Mouse (Mus musculus) cerebellum, adult 11-12 months (tissue): ENCODE measurements at regions not wholly inside any gene's neighbourhood (a gene's known extent, or its start where the extent isn't known, plus 50 kb on each side); places are given as distances from the start of the nearest gene placed in this dataset.

ENCODE experiments used
- DNase-seq: peaks from one replicate; pipeline ENCODE4 v3.0.0; 2022

DNA sequence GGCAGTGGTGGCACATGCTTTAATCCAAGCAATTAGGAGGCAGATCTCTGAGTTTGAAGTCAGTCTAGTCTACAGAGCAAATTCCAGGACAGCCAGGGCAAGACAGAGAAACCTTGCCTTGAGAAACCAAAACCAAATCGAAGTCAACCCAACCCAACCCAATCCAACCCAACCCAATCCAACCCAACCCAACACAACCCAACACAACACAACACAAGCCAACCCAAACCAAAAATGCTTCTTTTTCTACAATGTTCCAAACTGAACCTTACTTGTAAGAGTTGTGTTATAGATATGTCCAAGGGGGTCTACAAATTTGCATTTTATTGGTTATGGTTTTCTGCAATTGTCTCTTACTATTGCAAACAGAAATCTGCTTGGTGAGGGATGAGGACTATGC lies 52.8 kb upstream of the Chodl start:
- no peak for DNase-seq

DNA sequence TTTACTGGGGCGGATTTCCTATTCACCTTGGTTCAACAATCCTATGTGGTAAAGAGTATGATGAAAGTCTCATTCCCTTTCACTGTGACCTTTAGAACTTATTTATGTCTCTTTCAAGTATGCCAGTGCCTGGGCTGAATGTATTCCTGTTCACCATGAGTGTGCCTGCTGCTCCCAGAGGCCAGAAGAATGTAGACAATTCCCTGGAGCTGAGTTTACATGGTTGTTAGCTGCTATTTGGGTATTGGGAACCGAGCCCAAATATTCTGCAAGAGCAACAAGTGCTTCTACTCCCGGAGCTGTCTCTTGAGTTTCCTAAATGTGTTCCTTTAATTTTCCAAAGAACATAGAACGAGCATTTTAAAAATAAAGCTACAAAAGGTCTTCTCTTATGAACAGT lies 71.7 kb upstream of the Chodl start:
- DNase-seq = no peak

DNA sequence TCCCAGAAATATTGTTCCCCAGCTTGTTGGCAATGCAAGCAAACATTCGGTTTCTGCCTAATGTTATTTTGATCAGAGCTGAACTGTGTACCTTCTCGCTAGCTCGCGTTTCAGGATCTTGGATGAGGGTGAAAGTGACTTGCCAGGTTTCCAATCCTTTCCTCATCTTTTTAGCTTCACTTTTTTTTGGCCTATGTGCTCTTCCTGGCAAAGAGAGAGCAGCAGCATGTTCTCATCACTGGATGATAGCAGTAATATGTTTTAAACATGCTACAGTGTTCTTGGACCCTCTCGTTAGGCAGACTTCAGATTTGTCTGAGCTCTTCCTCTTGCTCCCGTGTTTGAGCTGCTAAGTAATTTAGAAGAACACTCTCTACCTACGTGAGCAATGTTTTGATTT lies 99.8 kb upstream of the Chodl start:
- no peak for DNase-seq

DNA sequence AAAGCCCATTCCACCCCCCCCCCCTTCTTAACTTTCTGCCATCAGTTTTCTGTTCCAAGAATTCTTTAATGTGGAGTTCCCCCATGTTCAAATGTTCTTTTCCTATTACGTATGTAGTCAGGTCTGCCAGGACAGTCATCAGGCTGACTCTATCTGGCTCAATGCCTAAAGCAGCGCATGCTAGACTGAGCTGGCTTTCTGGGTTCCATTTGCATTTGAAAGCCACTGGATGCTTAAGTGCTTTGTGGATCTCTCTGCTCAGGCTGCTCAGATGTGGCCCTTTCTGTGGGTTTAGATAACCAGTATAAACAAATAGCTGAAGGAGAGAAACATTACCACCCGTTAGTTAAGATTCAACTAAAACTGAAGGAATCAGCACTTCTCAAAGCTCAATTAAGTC lies 103.0 kb upstream of the Chodl start:
- DNase-seq = no peak

DNA sequence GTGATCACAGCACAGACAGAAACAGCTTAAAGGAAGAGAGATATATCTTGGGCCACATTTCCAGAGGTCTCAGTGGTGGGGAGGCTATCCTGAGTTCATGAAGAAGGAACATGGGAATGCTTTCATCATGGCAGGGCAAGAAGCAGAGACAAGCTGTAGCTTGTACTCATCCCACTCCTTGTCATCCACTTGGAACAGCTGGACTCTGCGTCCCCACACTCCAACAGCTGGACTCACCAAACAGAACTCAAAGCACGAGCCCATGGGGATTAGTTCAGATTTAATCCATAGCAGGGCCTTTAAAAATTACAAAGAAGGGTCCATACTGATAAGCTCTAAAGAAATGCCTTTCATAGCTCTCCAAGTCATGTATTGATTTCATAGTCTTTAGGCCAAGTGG lies 140.7 kb upstream of the Chodl start:
- no peak for DNase-seq

DNA sequence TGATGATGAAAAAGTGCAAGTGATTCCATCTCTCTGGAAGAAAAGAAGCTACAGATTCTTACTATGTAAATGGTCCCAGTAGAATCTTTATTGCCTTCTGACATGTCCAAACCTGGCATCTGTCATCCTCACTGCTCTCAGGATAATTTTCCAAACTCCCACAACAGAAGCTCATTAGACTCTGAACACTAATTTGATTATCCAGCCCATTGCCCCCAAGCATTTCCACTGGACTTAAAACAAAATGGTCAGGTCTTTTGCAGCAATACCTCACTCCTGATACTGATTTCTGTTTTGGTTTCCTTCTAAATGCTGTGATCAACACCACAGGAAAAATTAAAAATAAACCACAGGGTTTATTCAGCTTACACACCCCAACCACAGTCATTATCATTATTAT lies 171.5 kb upstream of the Chodl start:
- no peak for DNase-seq

DNA sequence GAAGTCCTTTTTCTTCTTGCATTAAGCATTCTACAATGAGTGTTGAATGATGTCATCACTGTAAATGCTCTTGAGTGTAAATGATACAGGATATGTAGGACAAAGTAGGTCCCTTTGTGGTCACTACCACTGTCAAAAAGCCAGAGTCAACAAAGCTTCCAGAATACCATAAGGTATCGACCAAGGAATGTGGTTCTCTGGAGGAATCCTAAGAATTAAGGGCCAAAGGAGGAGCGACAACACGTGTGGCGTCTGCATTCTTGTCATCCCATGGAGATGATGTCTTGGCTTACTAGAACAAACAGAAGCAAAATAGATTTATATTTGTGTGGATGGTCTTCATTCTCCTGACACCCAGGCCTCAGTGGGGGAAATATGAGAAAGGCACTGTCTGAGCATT lies 161.4 kb upstream of the D16Ertd472e start:
- DNase-seq = no peak

DNA sequence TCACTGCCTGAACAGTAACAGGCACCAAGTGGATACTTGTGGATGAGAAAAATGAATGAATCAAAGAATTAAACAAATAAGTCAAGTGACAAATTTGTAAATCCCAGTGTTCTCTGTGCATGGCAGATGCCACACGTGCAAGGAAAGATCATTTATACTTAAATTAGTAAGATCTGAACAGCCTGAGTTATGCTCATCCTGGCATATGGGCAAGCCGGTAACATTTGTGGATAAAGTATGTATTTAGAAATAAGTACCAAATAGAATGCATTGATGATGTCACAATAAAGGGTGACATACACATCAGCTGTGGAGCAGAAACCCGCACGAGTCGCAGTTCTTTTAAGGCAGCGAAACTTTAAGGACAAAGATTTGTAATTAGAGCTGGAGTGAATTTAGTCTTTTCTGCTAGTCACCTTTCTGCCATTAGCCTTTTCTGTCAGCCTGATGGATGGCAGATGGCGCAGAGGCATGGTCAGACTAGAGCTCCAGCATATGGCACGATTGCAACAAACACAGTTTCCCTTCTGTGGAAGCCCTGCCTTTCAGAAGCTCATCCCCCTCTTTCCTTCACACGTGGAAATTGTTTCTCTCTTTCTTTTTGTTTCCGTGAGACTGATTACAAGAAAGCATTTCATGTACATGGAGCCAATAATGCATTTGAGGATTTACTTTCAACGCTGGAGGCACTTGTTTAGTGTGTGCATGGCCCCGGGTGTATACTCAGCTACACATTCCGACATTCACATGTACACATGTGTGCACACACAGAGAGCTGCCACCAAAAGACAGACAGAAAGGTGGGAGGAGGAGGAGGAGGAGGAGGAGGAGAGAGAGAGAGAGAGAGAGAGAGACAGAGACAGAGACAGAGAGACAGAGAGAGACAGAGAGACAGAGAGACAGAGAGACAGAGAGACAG lies 154.3 kb upstream of the D16Ertd472e start:
- DNase-seq = no peak

DNA sequence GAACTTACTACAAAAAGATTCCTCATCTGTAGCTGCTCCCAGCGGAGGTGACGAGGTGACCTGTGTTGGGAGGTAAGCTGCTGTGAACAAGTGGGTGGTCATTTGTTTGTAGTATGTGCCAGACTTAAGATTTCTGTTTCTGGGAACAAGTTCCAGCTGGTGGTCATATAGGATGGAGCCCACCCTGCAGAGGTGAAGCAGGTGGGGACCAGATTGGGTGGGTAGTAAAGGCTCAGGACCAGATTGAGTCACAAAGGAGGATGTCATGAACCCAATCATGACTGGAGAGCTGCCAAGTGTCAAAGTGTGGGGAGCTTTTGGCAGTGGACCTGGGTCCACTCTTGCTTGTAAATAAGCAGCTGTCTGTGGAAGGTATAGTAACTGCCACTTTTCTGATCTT lies 149.0 kb upstream of the D16Ertd472e start:
- no peak for DNase-seq

DNA sequence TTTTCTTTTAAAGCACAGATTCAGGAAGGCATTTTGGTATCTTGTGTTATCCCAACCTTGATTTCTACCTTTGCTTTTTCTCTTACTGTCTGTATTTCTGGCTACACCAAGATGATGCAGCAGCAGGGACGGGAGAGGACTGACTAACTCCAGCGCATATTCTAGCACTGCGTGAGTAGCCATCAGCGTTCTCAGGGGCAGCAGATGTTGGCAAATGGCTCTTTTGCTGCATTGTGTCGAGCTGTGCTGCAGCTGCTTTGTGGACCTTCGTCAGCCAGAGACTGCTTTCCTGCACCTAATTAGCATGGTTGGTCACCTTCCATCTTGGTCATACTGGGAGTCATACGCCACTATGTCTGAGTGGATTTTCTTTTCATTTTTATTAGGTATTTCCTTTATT lies 133.4 kb upstream of the D16Ertd472e start:
- no peak for DNase-seq

DNA sequence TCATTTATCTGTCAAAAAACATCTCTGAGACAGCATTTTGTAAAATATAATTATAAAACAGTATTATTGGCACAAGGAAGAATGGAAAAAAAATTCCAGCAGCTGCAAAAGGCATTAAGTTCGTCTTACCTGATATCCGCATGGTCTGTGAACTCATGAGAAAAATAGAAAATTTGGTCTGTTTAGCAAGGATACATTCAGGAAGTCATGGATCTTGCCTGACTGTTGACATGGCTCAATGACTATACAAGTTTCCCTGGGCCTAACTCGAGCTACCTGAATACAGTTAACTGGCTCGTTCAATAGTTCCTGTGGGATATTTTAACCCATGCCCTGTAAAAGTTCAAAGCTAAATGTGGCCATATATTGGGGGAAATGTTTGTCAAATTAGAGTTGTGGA lies 131.1 kb upstream of the D16Ertd472e start:
- no peak for DNase-seq

DNA sequence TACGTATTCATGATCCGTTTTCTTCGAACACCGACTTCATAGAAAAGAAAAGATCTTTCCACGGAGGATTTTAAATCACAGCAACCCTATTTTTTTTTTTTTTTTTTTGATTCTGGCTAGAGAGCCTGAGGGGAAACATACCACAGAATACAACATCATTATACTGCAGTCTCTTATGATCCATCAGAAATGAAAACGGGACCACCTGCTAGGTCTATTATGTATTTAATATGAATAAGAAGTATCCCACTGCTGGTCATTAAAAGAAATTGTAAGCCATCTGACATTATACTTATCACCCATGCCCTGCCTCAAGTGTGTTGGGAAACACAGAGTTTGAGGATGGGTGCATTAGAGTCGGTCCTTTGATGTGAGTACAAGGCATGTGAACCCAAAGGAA lies 130.7 kb upstream of the D16Ertd472e start:
- no peak for DNase-seq

DNA sequence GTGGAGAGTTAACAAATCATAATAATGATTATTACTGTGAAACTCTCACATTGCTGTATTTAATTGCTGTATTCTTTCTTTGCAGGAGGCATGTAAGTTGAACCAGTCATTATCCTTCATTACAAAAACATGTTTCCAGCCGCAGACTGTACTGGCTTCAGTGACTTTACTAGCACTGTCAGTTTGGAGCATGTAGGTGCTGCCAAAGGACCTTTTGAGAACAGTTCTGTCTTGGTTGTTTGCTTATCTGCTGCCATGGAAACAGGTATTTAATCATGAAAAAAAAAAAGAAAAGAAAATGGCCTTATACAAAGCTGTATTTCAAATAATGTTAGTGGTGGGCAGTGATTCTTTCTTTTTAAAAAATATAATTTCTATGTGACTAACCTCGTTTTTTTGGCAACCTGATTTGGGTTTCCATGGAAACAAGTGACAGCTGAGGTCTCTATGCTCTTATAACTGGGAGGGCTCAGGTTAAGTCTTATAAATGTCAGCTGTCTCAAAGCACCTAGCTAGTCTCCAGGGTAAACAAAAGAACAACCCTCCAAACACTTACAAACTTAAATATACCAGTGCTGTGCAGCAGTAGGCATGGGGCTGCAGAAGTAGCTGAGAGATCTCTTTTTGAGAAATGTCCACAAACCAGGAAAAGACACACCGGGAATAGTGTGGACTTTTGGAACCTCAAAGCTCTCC lies 121.2 kb upstream of the D16Ertd472e start:
- DNase-seq = no peak

DNA sequence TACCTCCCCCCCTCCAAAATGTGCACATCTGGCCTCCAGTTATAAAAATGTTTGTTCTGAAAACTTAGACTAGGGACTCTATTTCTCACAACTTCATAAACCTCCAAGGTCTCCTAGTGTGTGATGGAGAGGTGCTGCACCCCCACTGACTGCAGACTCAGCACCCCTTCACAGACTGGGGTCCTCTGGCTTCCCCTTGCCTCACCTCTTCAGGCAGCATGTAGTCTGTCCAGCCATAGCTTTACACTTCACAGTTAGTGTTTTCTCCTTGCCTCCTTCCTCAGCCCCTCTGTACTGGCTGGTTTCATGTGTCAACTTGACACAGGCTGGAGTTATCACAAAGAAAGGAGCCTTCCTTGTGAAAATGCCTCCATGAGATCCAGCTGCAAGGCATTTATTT lies 111.7 kb upstream of the D16Ertd472e start:
- no peak for DNase-seq

DNA sequence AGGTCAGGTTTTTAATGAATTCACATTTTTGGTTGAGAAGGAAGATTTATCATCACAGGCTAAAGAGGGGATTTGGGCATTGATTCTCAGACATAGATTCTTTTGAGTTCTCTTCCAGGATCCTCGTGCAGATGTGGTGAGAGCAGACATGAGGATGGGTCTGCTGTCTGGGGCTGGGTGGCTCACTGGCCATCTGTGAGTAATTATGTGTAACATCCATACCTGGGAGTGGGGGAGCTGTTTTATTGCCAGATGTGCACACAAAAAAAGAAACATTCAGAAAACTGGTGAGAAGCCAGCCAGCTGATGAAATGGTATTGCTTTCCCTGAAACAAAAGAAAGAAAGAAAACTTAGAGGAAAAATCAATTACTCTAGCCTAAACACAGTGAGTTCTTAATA lies 108.7 kb upstream of the D16Ertd472e start:
- DNase-seq = no peak

DNA sequence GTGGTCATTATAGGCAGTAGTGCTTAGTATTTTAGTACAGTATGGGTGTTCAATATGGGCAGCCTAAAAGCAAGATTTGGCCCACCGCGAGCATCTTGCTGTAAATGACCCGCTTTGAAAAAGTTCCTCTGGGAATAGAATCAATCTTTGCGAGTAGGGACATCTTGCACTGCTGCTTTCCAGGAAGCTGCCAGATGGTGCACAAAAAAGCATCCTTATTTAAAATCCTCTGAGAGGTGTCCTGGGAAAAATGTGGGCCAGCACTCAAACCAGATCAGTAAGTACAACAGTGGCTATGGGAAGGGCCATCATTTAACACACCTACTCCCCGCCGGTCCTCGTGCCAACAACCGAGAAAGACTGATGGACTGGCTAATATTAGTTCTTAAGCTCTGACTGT lies 107.5 kb upstream of the D16Ertd472e start:
- no peak for DNase-seq

DNA sequence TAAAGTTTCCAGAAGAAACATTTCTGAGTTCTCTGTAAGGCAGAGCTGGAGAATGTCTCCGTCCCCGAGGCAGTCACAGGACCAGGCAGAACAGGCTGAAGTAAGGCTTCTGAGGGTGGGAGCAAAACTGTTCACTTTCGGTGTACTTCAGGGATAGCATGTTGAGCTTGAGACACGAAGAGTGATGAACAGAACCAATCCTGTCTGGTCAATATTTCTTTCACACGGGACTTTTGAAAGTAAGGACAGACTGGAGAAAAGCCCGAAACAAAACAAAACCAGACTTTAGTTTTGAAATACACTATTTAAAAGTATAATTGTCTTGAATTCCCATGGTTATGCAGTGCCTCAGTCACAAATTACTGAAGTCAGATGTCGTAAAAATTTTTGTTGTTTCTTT lies 84.6 kb upstream of the D16Ertd472e start:
- DNase-seq = no peak

DNA sequence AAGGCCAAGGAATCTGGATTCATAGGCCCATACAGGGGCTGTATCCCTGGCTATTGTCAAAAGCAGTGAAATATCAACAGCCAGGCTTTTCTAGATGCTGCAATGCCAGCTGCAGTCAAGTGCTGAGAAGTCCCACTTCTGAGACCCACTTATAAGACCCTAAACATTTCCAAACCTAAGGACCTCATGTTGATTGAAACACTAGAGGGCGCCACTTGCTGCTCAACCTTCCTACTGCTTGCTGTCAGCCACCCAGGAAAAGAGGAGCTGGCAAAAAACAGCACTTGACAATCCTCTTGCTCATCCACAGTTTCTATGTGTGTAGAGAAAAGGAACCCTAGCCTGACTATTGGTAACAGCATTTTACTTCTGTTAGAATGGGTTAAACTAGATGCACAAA lies 68.2 kb upstream of the D16Ertd472e start:
- DNase-seq = no peak

DNA sequence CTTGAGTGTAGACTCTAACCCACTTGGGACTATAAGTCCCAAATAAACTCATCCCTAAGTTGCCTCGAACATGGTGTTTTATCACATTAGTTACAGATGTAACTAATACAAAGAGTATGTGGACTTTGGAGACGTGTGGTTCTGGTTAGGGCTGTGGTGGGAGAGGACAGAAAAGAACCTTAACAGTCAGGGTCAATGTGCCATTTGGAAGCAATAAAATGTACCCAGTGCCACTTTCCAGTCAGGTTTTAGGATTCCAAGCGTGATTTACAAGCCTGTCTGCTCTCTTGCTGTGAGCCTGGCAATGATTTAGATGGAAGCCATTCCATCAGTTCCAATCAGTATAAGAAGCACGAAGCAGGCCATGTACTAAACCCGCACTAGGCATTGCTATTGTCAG lies 65.2 kb upstream of the D16Ertd472e start:
- DNase-seq = no peak

DNA sequence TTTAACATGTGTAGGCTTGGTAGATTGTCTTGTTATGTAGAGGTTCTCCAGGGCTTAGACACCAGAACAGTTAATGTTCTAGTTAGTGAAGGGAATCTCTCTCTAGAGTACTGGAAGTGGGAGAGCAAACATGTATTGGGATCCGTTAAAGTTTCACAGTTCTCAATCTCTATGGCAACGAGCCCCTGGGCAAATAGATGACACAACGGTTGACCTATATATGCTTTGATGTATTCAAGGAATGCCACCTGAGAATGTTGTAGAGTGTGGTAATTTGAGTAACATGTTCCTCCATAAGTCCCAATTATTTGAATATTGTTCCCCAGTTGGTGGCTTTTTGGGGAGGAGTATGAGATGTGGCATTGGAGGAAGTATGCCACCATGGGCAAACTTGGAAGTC lies 64.7 kb upstream of the D16Ertd472e start:
- no peak for DNase-seq

DNA sequence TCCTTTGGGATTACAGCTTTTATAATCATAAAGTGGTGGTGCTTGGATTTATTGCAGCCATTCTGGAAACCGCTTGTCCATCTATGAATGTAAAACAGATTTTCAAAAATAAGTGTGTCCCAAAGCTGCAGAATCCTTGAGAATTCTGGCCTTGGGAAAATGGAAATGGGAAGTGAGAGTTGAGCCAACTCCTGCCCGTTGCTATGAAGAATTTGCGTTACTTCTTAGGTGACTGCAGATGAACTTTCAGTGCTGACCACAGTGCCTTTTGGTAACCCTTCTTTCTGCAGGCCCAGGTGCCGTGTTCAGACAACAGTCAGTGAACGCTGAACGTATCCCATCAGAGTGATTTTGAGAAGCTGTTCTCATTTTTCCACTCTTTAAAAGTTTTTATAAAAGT lies 60.9 kb upstream of the D16Ertd472e start:
- DNase-seq = no peak

DNA sequence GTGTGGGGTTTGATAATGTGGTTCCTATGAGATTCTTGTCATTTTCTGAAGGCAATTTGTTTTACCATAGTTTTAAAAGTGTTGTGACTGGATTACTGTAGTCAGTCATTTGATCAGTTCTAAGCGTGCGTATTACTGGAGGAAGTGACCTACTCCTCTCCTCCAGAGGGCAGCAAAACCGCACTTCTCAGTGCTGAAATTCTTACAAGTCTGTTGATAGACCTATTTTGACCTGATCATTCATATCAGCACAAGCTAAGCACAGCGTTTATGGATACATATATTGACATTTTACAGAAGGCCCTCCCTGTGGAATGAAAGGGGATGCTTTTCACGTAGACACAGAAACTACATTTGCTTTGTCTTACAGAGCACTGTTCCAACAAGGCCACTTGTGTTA lies 60.5 kb upstream of the D16Ertd472e start:
- DNase-seq = no peak

DNA sequence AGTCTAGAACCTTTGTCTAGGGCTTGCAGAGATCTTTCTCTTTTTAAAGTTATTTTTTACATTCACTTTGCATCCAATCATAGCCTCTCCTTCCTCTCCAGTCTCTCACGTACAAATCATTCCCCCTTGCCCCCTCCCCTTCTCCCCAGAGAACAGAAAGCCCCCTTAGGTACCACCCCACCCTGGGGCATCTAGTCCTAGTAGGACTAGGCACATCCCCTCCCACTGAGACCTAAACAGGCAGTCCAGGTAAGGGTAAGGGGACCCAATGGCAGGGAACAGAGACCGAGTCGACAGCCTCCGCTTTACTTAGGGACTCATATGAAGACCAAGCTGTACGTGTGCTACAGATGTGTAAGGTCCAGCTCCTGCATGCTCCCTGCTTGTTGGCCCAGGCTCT lies 59.3 kb upstream of the D16Ertd472e start:
- DNase-seq = no peak

DNA sequence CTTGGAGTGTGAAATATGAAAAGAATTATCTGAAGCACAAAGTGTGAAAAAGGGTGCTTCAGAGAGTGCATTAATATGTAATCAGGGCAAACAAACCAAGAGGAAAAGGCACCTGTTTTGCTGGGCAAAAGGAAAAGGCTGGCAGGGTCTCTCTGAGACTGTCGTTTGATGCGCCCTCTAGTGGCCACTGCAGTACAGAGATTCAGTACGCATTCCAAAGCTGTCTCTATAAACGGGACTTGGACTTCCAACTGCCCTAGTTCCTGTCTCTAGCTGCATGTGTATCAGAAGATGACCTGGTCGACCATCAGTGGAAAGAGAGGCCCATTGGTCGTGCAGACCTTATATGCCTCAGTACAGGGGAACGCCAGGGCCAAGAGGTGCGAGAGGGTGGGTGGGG lies 58.7 kb upstream of the D16Ertd472e start:
- peak; percentile 4 for DNase-seq

DNA sequence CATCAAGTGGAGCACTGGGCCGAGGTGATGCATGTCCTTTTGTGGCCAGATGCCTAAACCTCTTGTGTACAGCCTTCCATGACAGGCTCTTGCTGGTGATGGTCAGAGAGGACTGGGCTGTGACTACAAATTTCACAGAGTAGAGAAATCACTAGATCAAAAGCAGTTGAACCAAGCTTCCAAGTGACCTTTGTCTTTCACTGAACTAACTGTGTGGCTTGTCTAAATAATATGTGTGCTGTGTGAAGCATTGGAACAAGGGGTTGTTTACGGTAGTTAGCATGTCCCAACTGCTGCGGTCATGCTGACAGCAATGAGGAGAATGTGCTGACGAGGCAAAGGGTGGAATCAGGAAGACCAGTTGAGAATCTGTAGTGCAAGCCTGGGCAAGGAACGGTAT lies 55.3 kb upstream of the D16Ertd472e start:
- DNase-seq = no peak
